Mouse (Mus musculus) G1E (cell line): Measurements from ENCODE around the gene Prdm8.

Experiments
- CTCF ChIP-seq: IDR thresholded peaks from 2 replicates; pipeline ENCODE4 v1.5.1; 2012; ENCODE audit warnings: low read depth, low read length, inconsistent platforms, mixed read lengths
- GATA1 ChIP-seq: IDR thresholded peaks from 2 replicates; pipeline ENCODE4 v1.6.1; 2012; ENCODE audit warnings: borderline replicate concordance, low read length, inconsistent platforms, mixed read lengths
- TAL1 ChIP-seq: conservative IDR thresholded peaks from 2 replicates; pipeline ENCODE4 v1.6.1; 2012; ENCODE audit warnings: low read depth, low read length, inconsistent platforms, mixed read lengths

GRCm38 (mm10) chr5:98146895-98147294 lies 20.1 kb upstream of the Prdm8 start:
- TF ChIP-seq TAL1 (no peak), GATA1 (no peak), CTCF (no peak)
